Mouse (Mus musculus) gastrocnemius, postnatal 14 days (tissue): ENCODE data around the gene Sema4d. TPM values are rescaled to one million over a fixed set of nuclear protein-coding genes. Genes with fewer than 3 reads are reported as not detected.

Experiments
- DNase-seq: peaks from one replicate; pipeline ENCODE4 v3.0.0; 2021; ENCODE audit warnings: mixed read lengths
- intact Hi-C: fragments of 180-260 bp; cut with DNase I; formaldehyde crosslinking; loops from one replicate; pipeline ENCODE4 v1.15.1; 2025; ENCODE audit warnings: low total_unique reads
- total RNA-seq, 2 experiments: library from RNA; stranded (reverse); gene quantifications; 2 replicates each; pipeline ENCODE4 v1.2.3; 2021

Sema4d gene
- total RNA-seq, 2 experiments from 2014 or later, result 126 to 130 TPM

DNA sequence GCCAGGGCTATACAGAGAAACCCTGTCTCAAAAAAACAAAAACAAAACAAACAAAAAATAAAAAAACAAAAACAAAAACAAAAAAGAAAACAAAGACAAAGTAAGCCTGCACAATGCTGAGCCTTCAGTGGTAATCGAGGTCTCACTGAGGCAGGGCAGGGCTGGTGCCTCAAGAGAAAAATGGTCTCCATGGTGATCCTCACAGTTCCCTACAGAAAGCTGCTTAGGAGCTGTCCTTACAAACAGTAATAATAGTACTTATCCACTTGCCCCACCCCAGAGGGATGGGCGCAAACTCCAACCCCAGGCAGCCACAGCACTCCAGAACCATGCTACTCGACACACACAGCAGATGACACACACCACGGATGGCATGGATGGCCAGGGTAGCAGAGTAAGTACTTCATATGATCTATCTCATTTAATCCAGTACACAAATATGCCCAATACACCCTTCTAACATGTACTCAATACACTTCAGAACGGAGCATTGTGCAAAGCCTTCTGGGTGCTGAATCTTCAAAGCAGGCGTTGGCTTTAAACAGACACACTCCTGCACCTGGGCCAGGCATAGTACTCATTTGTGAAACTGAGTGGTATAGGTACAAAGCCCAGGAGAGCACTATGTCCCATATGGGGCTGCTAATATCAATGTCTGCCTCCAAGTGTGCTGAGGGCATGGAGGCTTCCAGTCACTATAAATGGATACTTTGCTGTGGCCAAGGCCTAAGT is 34.1 kb downstream of the Sema4d start:
- DNase-seq, result no peak
- intact Hi-C loops, result no loop called here

DNA sequence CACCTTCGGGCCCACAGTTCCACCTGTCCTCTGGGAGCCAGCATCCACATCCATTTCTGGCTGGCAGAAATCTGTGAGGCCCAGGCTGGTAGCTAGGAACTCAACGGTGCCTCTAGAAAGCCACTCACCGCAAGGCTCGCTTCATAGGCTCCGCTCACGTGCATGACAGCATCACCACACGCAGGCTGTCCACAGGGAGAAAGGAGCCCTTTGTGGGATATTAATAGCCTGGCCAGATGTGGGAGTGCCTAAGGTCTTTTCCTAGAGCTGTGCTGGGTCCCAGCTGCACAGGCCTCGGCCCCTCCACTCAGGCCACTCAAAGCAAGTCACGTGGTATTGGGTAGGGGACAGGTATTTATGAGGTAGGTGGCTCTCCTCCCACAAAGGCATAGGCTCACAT is 35.1 kb downstream of the Sema4d start:
- no peak for DNase-seq
- intact Hi-C loops, result no loop called here

DNA sequence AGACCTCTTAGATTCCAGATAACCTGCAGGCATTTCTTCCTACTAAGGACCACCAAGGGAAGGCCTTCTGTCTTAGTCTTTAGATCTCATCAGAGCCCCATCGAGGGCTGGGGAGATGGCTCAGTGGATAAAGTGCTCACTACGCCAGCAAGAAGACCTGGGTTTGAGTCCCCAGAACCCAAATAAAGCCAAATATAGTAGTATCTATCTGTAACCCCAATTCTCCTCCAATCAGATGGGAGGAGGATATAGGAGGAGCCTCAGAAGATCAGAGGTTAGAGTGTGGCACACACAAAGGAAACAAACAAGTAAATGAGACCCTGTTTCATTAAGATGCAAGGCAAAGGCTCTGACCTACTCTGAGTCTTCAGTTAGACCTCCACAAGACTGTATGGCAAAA is 36.4 kb downstream of the Sema4d start:
- no peak for DNase-seq
- intact Hi-C loops, result no loop called here

DNA sequence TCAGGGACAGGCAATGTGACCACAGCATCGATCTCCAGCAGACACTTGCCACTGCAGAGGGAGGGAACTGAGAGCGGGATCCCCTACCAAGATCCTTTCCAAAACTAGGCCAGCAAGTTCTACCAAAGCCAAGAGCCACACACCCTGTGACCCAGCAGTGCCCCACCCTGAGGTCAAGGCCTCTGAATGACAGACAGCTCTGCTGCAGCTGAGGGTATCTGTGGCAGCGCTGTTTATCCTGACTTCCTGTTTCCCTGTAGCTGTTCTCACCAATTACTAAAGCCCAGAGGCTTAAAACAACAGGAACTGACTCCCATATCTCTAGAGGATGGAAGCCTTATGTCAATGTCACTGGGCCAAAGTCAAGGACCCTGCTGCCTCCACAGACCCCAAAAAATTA is 37.0 kb downstream of the Sema4d start:
- intact Hi-C loops, result no loop called here
- no peak for DNase-seq

DNA sequence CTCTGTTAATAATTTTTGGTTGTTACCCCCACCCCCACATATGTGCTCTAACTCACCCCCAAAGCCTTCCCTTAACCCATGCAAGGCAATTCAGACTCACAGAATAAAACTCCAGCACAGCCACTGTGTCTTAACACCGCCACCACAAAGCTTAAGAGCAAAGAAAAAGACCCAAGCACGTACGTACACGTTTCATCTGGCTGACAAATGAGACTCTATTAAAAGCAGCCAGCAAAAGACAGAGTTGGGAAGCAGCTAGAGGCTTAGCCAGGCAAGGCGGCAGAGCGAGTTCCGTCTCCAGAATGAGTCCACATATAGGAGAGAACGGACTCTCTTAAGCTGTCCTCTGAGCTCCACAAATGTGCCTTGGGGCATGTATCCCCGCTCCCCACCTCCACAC is 37.5 kb downstream of the Sema4d start:
- intact Hi-C loops, result no loop called here

DNA sequence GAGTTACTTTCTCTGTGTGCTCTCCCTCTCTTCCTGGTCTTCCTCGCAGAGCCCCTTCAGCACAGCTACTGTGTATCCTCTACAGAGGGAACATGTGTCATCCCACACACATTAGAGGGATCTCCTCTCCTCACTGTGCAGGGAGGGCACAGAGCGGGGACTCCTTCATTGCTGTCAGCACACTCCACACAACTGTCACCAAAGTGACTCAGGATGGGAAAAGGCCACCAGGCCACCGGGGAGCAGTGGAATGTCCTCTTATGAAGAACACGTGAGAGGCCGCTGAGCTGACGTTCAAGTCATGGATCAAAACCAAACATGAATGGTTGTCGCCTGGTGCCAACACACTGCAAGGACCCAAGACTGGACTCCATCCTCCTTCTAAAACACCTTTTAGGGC is 38.0 kb downstream of the Sema4d start:
- no peak for DNase-seq
- intact Hi-C loops, result no loop called here

More for the DNA sequence above, 37.5 kb downstream of the Sema4d start:
- no peak for DNase-seq

DNA sequence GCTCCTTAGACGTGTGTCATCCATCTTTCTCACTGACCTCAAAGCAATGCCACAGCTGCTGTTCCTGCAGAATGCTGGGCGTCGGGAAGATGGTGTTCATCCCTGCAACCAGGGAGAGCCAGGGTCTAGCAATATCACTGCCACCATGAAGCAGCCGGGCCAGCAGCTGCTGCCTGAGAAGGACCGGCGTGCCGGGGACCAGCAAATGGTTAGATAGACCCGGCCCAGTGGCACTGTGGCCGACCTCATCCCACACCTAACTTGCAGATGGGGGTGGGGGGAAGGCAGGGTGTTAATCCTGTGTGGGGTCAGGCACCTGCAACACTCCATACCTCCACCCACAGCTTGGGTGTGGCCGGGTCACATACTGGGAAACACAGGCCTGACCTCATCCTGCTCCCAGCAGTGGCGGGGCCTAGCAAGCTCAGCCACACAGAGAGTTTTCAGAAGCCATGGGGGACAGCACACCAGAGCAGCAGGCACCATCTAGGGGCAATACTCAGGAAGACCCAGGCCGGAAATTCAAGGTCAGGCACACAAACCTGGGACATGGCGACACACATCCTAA is 38.9 kb downstream of the Sema4d start:
- DNase-seq, result no peak
- intact Hi-C loops, result no loop called here

DNA sequence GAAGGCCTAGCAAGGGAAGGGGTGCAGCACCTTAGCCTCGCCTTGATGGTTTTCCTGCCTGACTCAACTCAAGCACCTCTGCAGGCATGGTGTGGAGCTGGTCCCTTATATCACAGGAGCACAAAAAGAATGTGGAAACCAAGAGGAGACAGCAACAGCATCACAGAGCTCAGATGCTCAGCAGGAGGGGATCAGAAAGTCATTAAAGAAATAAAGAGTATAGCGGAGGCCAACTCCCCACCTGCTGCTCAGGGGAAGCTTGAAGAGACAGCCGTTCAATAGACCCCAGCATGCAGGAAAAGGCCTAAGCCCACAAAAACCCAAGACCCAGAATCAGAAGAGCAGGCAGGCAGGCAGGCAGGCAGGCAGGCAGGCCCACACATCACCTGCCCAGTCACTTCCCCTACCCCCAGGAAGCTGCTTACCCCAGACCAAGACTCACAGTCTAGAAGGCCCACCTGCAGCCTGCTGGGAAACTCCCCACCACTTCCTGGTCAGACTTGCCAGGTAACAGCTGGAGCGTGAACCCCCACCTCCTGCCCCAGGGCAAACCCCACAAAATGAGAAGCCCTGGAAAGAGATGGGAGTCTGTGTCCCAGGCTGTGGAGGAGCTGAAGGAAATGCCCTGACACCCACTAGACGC is 39.6 kb downstream of the Sema4d start:
- intact Hi-C loops, result no loop called here

DNA sequence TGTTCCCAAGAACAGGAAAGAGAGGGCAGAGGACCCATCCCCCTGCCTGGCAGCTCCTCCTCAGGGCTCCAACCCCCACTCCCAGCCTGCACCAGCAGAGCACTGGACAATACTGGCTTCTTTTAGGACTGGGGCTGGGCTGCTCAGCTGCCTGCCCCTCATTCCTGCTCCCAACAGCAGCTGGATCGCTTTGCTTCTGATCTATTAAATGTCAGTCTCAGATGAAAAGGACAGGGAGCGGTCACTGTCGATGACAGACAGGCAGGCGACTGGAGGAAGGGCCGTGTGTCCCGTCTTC is 40.4 kb downstream of the Sema4d start:
- intact Hi-C loops, result no loop called here
- DNase-seq, result no peak

More for the DNA sequence above, 39.6 kb downstream of the Sema4d start:
- DNase-seq, result no peak

DNA sequence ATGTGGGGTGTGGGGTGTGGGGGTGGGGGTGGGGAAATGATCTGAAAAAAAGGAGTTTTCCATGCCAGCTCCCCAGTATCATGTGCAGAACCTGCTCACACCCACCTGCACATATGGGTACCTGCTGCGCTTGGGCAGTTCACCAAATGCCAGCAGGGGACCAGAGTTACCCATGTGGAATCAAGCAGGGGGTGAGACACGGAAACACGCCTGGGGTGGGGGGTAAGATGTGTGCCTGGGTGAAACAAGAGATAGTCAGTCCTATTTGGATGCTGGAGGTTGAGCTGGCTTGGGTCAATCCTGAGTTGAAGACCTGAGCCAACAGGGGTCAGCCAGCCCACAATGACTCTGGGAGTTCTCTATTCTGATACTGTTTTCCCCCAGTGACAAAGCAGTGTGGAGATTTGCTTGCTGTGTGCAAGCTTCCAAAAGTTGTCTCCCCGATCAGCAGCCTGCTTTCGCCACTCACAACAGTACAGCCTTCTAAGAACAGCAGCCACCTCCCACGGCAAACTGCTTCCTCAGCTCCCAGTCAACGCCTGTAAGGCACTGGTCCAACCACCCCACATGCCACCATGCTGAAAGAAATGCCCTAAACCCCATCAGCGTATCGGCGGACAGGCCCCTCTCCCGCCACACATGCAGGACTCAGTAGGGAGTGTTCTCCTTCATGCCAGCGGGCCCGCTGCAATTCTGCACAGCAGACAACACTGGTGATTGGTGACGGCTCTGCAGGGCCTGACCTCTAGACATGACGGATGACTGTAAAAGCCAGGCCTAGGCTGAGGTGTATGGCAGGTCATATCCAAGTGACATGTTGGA is 41.0 kb downstream of the Sema4d start:
- intact Hi-C loops, result no loop called here
- DNase-seq, result no peak

DNA sequence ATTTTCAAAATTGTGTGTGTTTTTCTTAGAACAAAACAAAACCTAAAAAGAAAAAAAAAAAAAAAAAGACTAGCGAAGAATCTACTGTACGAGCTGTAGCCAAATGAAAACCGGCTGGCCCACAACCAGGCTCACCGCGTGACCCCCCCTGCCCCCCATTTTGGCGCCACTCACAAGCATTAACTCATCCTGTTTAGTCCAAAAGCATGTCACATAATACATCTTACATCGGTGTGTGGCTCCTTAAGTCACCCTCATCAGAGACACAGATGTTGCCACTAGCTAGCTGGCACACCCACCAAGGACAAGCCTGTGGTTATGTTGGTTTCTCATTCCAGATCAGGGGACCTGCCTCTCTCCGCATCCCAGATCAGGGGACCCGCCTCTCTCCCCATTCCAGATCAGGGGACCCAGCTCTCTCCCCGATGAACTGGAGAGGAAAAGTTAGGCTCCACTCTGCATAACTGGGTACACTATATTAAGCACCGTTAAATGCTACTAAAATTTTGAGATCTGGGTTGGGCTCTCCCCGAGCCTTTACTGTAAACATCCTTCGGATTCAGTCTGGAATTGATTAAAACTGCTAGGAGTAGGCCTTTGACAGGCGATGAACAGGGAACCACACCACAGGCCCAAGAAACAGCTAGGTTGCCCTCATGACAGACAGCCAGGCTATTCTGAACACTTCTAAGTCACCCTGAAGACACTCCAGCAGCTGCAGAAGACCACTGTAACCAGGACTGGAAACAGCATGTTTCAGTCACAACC is 43.8 kb downstream of the Sema4d start:
- intact Hi-C loops, result no loop called here
- DNase-seq, result no peak

DNA sequence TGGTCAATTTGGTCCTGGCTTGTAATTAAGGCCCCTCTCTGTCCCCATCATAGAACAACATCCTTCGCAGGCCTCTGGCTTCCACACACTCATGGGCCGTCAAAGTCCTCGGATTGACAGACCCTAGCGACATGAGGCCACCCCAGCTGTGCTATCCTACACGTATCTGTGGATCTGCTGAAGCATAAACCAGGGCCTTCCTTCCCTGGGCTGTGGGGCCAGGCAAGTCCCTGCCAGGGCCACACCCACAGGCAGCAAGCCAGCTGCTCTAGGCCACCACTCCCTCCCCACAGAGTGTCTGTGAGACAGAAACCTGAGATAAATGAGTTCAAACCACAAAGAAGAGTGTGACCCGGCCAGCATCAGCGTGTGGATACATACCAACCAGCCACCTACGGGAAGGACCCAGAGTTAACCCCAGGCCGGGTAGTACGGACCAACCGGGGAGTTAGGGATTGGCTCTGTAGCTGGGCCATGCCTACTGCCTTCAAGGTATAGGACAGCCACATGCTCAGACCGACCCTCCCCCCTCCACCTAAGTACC is 45.5 kb downstream of the Sema4d start:
- DNase-seq, result peak; percentile 82

DNA sequence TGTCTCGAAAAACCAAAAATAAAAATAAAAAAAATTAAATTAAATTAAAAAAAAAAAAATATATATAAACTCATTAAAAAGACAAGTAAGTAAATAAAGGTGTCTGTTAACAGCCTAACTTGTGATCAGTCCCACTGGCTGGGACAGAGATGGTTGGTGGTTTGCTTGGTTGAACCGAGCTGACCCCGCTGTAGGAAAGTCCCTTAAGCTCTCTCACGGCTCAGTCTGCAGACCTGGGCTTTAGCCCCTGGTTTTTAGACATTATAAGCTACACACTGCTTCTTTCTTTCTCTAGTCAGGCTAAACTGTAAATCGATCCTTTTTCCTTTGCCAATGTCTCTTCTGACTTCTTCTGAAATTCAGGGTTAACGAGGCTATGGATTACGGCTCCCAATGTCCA is 46.5 kb downstream of the Sema4d start:
- DNase-seq, result no peak
- intact Hi-C loops, result no loop called here

More for the DNA sequence above, 45.5 kb downstream of the Sema4d start:
- intact Hi-C loops, result no loop called here

DNA sequence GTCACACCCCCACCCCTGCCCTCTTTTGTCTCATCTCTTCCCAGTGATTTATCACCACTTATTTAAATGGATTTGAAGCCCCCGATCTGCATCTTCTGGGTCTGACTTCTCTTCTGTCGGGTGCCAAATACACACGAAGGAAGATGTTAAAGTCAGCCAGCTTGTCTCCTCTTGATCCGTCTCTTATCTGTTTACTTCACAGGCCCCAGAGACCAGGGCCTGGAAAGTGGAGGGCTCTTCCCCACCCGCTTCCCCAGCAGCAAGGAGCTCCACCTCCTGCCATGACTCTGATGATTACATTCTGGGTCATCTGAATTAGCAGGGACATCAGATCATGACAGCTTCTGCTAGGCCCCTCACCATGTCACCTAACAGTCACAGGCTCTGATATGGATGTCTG is 47.7 kb downstream of the Sema4d start:
- intact Hi-C loops, result no loop called here
- no peak for DNase-seq

DNA sequence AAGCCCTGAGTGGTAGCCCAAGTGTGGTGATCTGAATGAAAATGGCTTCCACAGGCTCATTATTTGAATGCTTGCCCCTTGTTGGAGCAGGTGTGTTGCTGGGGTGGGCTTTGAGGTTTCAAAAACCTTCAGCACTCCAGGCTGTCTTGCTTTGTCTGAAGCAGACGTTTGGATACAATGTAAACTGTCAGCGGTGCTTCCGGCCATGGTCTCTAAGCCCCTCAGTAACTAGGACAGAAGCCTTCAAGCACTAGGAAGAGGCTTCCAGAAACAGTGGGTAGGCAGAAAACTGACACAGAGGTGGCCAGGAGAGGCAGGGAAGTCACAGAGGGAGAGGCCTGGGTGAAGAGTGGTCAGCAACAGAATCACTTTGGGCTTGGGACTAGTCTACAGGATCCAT is 49.7 kb downstream of the Sema4d start:
- DNase-seq, result no peak
- intact Hi-C loops, result no loop called here

DNA sequence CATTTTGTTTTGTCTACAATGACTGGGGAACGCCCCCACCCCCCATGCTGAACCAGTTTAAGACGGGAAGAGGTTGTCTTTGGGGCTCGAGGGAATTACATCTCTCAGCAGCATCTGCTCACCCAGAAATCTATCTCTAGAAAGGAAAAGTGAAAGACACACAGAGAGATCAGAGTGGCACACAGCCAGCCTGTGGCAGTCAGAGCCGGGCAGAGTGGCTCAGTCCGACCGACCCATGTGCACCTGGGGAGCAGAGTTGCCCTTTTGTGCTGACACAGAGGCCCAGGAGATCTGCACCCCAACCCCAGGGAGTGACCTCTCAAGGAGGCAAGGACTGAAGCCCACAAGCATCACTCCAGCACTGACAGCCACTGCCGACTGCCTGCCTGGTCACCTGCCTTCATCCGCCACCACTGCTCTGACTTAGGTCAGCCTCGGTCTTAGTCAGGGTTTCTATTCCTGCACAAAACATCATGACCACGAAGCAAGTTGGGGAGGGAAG is 50.9 kb downstream of the Sema4d start:
- no peak for DNase-seq
- intact Hi-C loops, result no loop called here

DNA sequence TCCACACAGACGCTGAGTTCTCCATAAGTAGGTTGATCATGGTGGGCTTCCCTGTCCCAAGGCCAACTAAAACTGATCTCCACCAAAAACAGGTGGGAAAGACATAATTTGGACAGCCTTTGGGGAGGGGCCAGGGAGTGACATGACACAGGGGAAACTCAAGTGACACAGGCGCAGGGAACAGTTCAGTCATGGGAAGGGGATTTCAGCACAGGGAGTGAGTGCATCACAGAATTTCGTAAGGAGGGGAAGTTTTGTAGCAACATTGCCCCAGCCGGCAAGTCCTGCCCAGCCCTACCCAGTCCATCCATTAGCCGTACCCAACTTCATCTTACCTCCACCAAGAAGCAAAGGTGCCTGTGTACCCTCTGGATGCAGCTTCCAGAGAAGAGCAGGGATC is 52.8 kb downstream of the Sema4d start:
- no peak for DNase-seq
- intact Hi-C loops, result no loop called here

DNA sequence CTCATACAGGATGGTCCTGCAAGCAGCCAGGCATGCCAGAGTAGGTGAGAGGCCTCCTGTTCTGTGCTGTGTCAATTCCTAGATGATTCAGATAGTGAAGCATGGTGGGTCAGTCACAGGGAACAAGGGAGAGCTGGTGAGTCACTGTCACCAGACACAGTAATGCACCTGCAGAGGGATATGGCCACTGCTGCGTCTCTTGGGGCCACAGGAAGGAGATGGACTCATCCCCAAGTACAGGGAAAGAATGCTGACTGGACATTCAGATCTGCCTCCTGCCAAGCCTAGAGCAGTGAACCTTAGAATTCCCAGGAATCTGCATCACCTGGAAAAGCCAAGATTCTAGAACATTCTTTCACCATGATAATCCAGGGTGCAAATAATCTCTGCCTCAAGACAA is 53.8 kb downstream of the Sema4d start:
- intact Hi-C loops, result no loop called here
- DNase-seq, result no peak

DNA sequence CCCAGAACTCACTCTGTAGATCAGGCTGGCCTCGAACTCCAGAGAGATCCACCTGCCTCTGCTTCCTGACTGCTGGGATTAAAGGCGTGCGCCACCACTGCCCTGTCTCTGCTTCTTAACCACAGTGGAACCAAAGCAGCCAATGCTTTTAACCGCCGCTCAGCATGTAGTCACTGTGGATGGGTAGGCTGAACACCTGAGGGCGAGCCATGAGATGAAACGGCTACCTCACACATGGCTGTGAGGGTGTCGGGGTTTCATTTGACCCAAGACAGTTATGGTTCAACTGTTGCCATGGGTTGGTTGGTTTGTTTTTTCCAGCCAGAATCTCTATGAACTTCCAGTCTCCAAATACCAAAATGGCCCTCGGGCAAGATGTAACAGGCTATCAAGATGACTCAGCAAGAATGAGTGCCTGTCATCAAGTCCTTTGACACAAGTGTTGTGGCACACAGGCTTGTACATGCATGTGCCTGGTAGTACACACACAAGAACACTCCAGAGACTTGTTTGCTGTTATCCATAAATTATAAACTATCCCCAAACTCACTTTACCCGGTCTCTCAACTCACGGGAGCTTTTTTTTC is 54.9 kb downstream of the Sema4d start:
- DNase-seq, result no peak
- intact Hi-C loops, result no loop called here
